Comparison of ENCODE assay signal across 13 mouse cellular contexts in genomic region chr13:51611500-51611899, GRCm38 (mm10). TPM values are rescaled to one million over a fixed set of nuclear protein-coding genes. Genes with fewer than 3 reads are reported as not detected.
DNase-seq lines count a peak whose midpoint lies in the region; ATAC-seq lines count a peak whose summit lies in the region.
"Had no signal": no experiment of that assay in that cellular context is flagged by ENCODE, and none has a peak within 500 bp of the region (broad histone marks: within the 10 kb centered on the region; RNA-seq: fewer than 3 reads in every experiment).

No protein-coding gene starts in this region.

- H3K4me1 ChIP-seq in heart, embryonic 15.5 days (replicated peaks) = peaks cover 7% of the 10 kb centered on the region
- H3K4me1 ChIP-seq in midbrain, embryonic 14.5 days (ENCODE audit: control insufficient read depth, insufficient read depth, low read length) = peaks cover 7% of the 10 kb centered on the region; the same call in 1 of the 2 replicates
- H3K4me1 ChIP-seq in midbrain, embryonic 13.5 days (replicated peaks) = peaks cover 6% of the 10 kb centered on the region
- peaks cover 19% of the 10 kb centered on the region for H3K4me1 ChIP-seq in forebrain, embryonic 13.5 days

- 50% methylated on average over 5 of the region's 5 CpGs for WGBS in heart, embryonic 15.5 days
- 29% methylated on average over 5 of the region's 5 CpGs for WGBS in midbrain, embryonic 14.5 days
- 36% methylated on average over 5 of the region's 5 CpGs for WGBS in midbrain, embryonic 13.5 days
- 19% methylated on average over 5 of the region's 5 CpGs for WGBS in forebrain, embryonic 13.5 days

- no peak for ATAC-seq in heart, embryonic 15.5 days (replicated peaks; ENCODE audit: insufficient number of reproducible peaks, insufficient read depth, low FRiP score, low read depth)
- ATAC-seq in midbrain, embryonic 14.5 days (ENCODE audit: low FRiP score, low TSS enrichment) = no peak
- ATAC-seq in midbrain, embryonic 13.5 days = no peak
- ATAC-seq in forebrain, embryonic 13.5 days = no peak
- ATAC-seq in erythroblast, adult 5-6 weeks (replicated peaks; ENCODE audit: low FRiP score, poor library complexity, severe bottlenecking) = no peak
- ATAC-seq: CD4-positive, CD25-positive, alpha-beta regulatory T cell, adult 4 months; intestine, embryonic 16.5 days had no signal

- no peaks in the 10 kb centered on the region for H3K27me3 ChIP-seq in heart, embryonic 15.5 days
- no peaks in the 10 kb centered on the region for H3K27me3 ChIP-seq in midbrain, embryonic 14.5 days (ENCODE audit: control insufficient read depth, insufficient read depth, low read length)
- H3K27me3 ChIP-seq in midbrain, embryonic 13.5 days = no peaks in the 10 kb centered on the region
- no peaks in the 10 kb centered on the region for H3K27me3 ChIP-seq in forebrain, embryonic 13.5 days

- H3K36me3 ChIP-seq in heart, embryonic 15.5 days = no peaks in the 10 kb centered on the region
- H3K36me3 ChIP-seq in midbrain, embryonic 14.5 days (ENCODE audit: control insufficient read depth, insufficient read depth, low read length) = no peaks in the 10 kb centered on the region
- no peaks in the 10 kb centered on the region for H3K36me3 ChIP-seq in midbrain, embryonic 13.5 days
- H3K36me3 ChIP-seq in forebrain, embryonic 13.5 days (ENCODE audit: poor library complexity, severe bottlenecking) = no peaks in the 10 kb centered on the region

- no peak for DNase-seq in heart, postnatal 36 days
- DNase-seq in midbrain, embryonic 14.5 days = peak; percentile 52
- DNase-seq in mesoderm, embryonic 11.5 days (ENCODE audit: low read depth, low spot score) = peak; percentile 33
- no peak for DNase-seq in urinary bladder, postnatal 10 days (ENCODE audit: low spot score)
- DNase-seq: kidney, postnatal 25 days had no signal

- H3K9ac ChIP-seq in heart, embryonic 15.5 days = no peak overlapping the region
- H3K9ac ChIP-seq in midbrain, embryonic 14.5 days (replicated peaks; ENCODE audit: low read length) = no peak overlapping the region
- H3K9ac ChIP-seq in midbrain, embryonic 13.5 days (replicated peaks) = no peak overlapping the region
- H3K9ac ChIP-seq in forebrain, embryonic 13.5 days = no peak overlapping the region

- no peak overlapping the region for H3K4me3 ChIP-seq in heart, embryonic 15.5 days
- no peak overlapping the region for H3K4me3 ChIP-seq in midbrain, embryonic 14.5 days (replicated peaks; ENCODE audit: low read depth, low read length)
- no peak overlapping the region for H3K4me3 ChIP-seq in midbrain, embryonic 13.5 days (replicated peaks)
- H3K4me3 ChIP-seq in forebrain, embryonic 13.5 days = no peak overlapping the region
- H3K4me3 ChIP-seq: left cerebral cortex, adult 2 months had no signal

- peak overlapping the region; percentile 21; the same call in 1 of the 2 replicates for H3K4me2 ChIP-seq in heart, embryonic 15.5 days
- H3K4me2 ChIP-seq in midbrain, embryonic 14.5 days (ENCODE audit: low read length) = peak overlapping the region; percentile 15; the same call in 1 of the 2 replicates
- no peak overlapping the region for H3K4me2 ChIP-seq in midbrain, embryonic 13.5 days (replicated peaks)
- H3K4me2 ChIP-seq in forebrain, embryonic 13.5 days = peak overlapping the region; percentile 25

- intact Hi-C loops in heart, postnatal 36 days (cut with DNase I) = no loop called here

- H3K27ac ChIP-seq in heart, embryonic 15.5 days = no peak overlapping the region
- no peak overlapping the region for H3K27ac ChIP-seq in midbrain, embryonic 14.5 days (replicated peaks; ENCODE audit: low read depth, low read length)
- H3K27ac ChIP-seq in midbrain, embryonic 13.5 days = no peak overlapping the region
- H3K27ac ChIP-seq in forebrain, embryonic 13.5 days = no peak overlapping the region
- H3K27ac ChIP-seq: left cerebral cortex, adult 2 months had no signal

- no peaks in the 10 kb centered on the region for H3K9me3 ChIP-seq in heart, embryonic 15.5 days (replicated peaks)
- no peaks in the 10 kb centered on the region for H3K9me3 ChIP-seq in midbrain, embryonic 14.5 days (ENCODE audit: control insufficient read depth, low read length)
- 0 out of 2 replicates have a peak, but pooled peaks cover 3% of the 10 kb centered on the region for H3K9me3 ChIP-seq in midbrain, embryonic 13.5 days
- no peaks in the 10 kb centered on the region for H3K9me3 ChIP-seq in forebrain, embryonic 13.5 days (replicated peaks)

RNA-seq across cellular contexts. Expression of gene Cks2, which starts 33.5 kb away (rescaled TPM):
- 221 and 236 TPM in 2 replicates for polyA plus RNA-seq in heart, embryonic 15.5 days (2015; fragmentation: Nextera tagmentation; extraction: Ambion mirVana)
- total RNA-seq in heart, postnatal 36 days (2021) = 1 to 10 TPM; 1.6 to 1.8 TPM
- polyA plus RNA-seq in midbrain, embryonic 14.5 days (2014; fragmentation: Nextera tagmentation; extraction: Ambion mirVana) = 48.1 and 69.3 TPM in 2 replicates
- polyA plus RNA-seq in midbrain, embryonic 13.5 days (2015; fragmentation: Nextera tagmentation; extraction: Ambion mirVana) = 131 and 134 TPM in 2 replicates
- 290 and 335 TPM in 2 replicates for polyA plus RNA-seq in forebrain, embryonic 13.5 days (2015; fragmentation: Nextera tagmentation; extraction: Ambion mirVana)
- 133 and 189 TPM in 2 replicates for total RNA-seq in erythroblast, adult 5-6 weeks (2015; ENCODE audit: low replicate concordance)
- 54.9 and 108 TPM in 2 replicates for total RNA-seq in erythroblast, adult 5-6 weeks (2017; ENCODE audit: low replicate concordance)

RNA-seq across cellular contexts. Expression of gene Secisbp2, which starts 40.0 kb away (rescaled TPM):
- 25.9 and 26.5 TPM in 2 replicates for polyA plus RNA-seq in heart, embryonic 15.5 days (2015; fragmentation: Nextera tagmentation; extraction: Ambion mirVana)
- total RNA-seq in heart, postnatal 36 days (2021) = 10 to 100 TPM; 12.6 to 14.2 TPM
- polyA plus RNA-seq in midbrain, embryonic 14.5 days (2014; fragmentation: Nextera tagmentation; extraction: Ambion mirVana) = 26.3 and 32.2 TPM in 2 replicates
- 35.3 and 41.1 TPM in 2 replicates for polyA plus RNA-seq in midbrain, embryonic 13.5 days (2015; fragmentation: Nextera tagmentation; extraction: Ambion mirVana)
- 36.1 and 38.0 TPM in 2 replicates for polyA plus RNA-seq in forebrain, embryonic 13.5 days (2015; fragmentation: Nextera tagmentation; extraction: Ambion mirVana)
- total RNA-seq in erythroblast, adult 5-6 weeks (2015; ENCODE audit: low replicate concordance) = 1.3 and 6.1 TPM in 2 replicates
- 6.4 and 13.8 TPM in 2 replicates for total RNA-seq in erythroblast, adult 5-6 weeks (2017; ENCODE audit: low replicate concordance)

RNA-seq across cellular contexts. Expression of gene Shc3, which starts 42.3 kb away (rescaled TPM):
- polyA plus RNA-seq in heart, embryonic 15.5 days (2015; fragmentation: Nextera tagmentation; extraction: Ambion mirVana) = 0.19 and 0.37 TPM in 2 replicates
- 1 to 10 TPM; 1.4 to 2.2 TPM for total RNA-seq in heart, postnatal 36 days (2021)
- 5.0 and 8.3 TPM in 2 replicates for polyA plus RNA-seq in midbrain, embryonic 14.5 days (2014; fragmentation: Nextera tagmentation; extraction: Ambion mirVana)
- 3.2 and 4.1 TPM in 2 replicates for polyA plus RNA-seq in midbrain, embryonic 13.5 days (2015; fragmentation: Nextera tagmentation; extraction: Ambion mirVana)
- 4.2 and 5.2 TPM in 2 replicates for polyA plus RNA-seq in forebrain, embryonic 13.5 days (2015; fragmentation: Nextera tagmentation; extraction: Ambion mirVana)
- total RNA-seq in erythroblast, adult 5-6 weeks (2015; ENCODE audit: low replicate concordance) = not detected in 2 replicates
- not detected in 2 replicates for total RNA-seq in erythroblast, adult 5-6 weeks (2017; ENCODE audit: low replicate concordance)
- polyA plus RNA-seq: CD4-positive, CD25-positive, alpha-beta regulatory T cell, adult 4 months; liver, embryonic 16.5 days had no signal

Comparison
In these comparisons a context has a peak if more than half of its experiments do, and no peak if none do; other contexts are left out.
1. DNase-seq: peak in midbrain, embryonic 14.5 days (single experiment) and mesoderm, embryonic 11.5 days (single experiment); none in heart, postnatal 36 days (0 of 2) and urinary bladder, postnatal 10 days (single experiment).